Mouse (Mus musculus) megakaryocyte-erythroid progenitor cell, adult 5-6 weeks (primary cell): Measurements from ENCODE around the gene Zdhhc1. TPM values are rescaled to one million over a fixed set of nuclear protein-coding genes. Genes with fewer than 3 reads are reported as not detected.

Experiments used
- ATAC-seq: replicated peaks from 2 replicates; pipeline ENCODE4 v1.8.0; 2016; ENCODE audit warnings: mild to moderate bottlenecking, inconsistent platforms; ENCODE audit not compliant: severe bottlenecking, poor library complexity, low FRiP score, low TSS enrichment
- total RNA-seq, 2 experiments: library from RNA; stranded (forward) in 1 of 2; stranded (reverse) in 1 of 2; fragments of 200-1000, 215-1000 nt in 1 of 2; fragments of >200 nt in 1 of 2; fragmentation: Nextera tagmentation in 1 of 2; gene quantifications; 2 replicates each; pipeline ENCODE4 v1.2.3; 2014 to 2017

Gene Zdhhc1
- total RNA-seq, 2 experiments from 2014 or later: 3.8 to 12.8 TPM

DNA sequence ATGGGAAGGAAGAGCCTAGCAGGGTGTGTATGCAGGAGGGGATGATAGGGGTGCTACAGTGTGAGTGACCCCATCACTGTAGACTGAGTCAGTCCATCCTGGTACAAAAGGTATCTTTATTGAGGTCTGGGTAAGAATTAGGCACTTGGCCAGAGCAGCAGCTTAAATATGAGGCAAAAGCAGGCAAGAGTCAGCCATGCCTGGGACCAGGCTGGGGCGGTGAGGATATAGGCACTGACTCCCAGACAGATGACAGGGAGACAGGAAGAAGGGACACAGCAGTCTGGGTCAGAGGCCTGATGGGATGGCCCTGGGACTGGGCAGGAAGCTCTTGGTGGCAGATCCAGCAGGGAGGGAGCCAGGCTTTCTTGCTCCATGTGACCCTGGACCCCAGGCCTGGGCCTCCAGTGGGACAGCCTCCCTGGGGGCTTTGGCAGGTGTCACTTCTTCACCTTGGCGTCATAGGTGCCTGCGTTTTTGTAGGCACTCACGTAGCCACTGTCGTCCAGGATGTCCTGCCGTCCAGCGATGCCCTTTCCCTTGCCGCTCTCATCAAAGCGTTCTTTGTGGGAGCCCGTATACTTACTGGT is 29.2 kb downstream of the Zdhhc1 start:
- ATAC-seq: no peak

DNA sequence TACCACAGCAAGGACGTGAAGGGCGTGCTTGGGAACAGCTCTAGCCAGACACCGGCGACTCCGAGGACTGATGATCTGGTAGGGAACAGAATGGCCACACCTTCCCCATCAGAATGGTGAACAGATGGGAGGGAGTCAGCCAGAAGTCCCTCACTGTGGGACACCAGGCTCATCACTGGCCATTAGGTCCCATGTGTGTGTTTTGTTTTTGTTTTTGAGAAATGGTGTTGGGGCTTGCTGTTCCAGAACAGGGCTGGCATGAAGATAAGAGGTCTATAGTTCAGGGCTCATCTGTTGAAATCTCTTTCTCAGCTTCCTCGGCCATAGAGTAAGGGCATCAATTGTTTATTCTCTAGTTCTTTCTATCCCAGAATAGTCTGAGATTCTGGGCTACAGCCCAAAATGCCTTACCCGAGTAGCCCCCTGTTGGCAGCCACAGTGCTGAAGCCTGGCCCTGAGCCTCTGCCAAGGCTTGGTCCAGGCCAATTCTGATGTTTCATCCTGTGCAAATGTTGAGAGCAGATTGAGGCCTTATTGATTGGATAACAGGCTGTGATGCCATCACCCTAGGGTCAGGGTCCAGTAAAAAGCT is 29.9 kb downstream of the Zdhhc1 start:
- ATAC-seq: no peak

DNA sequence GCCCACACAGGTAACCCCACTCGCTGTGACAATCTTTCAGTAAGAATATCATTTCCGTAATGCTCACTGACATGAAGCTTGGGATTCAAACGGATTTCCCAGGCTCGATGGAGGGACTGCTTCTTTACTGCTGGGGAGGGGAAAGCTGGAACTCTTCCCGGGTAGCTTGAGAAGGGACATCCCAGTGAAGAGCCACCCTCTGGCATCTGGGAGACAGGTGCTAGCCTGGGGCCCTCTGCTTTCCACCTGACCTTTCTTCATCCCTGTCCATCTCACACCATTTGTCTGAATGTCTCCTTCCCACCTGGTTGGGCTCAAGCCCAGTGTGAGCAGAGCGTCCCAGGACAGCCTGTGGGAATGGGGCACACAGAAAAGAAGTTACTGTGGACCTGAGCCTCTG is 30.5 kb downstream of the Zdhhc1 start:
- no peak for ATAC-seq

DNA sequence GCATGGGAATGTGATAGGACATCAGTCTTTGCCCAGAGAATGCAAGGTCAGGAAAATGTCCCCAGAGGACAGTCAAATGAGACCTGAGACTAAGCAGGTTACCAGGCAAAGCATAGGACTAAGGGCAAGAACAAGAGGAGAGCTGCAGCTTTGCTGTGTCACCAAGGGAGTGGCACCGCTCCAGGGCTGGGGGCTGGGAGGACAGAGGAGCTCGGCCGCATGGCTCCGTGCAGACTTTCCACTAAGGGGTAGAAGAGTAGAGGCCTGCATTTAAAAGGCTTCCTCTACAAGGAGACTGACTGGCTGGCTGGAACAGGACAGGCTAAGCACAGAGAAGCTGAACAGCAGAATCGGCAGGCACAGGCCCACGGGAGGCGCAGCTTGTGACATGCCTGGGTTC is 32.1 kb downstream of the Zdhhc1 start:
- ATAC-seq: peak; percentile 51; the same call in 1 of the 2 replicates

DNA sequence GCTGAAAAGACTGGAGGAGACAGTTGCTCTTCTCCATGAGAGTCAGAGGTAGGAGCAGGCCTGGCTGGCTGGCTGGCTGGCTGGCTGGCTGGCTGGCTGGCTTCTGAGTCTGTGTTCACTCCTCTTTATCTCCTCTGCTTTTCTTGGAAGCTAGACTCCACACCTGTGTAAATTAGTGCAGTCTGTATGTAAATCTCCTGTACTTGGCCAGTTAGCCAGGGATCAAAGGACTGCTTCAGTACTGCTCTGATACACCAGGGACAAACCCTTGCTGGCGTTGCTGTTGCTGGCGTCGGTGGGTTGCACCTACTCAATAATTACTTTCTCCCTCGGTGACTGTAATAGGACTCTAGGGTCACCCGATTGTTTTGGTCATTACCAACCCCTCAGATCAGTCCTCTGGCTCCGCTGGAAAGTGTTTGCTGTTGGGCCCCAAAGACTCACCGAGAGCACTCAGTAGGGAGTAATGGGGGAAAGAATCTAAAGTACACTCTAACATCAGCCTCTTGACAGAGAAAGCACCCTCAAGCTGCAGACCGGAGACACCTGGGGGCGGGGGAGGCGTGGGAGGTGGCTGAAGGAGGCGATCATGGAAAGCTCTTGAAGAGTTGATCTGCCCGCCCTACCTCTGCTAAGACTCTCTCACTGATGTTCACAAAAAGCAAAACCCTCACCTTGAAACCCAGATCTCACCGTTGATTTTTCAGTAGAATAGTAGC is 35.5 kb downstream of the Zdhhc1 start:
- no peak for ATAC-seq

DNA sequence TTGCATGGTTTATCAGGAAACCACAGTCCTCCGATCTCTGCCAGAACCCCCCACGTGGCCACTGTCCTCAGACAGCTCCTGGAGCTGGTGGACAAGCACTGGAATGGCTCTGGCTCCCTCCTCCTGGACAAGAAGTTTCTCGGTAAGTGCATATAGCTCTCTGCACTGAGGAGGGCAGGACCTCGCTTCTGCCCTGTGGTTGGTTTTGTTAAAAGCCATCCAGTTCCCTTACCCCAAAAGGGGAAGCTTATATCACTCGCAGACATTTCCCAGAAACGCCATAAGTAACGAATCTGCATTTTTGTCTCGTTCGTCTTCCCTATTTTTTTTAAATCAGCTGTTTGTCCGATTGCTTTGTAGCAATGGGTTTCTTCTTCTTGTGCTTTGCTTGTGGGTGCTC is 41.5 kb downstream of the Zdhhc1 start:
- peak; percentile 53 for ATAC-seq

DNA sequence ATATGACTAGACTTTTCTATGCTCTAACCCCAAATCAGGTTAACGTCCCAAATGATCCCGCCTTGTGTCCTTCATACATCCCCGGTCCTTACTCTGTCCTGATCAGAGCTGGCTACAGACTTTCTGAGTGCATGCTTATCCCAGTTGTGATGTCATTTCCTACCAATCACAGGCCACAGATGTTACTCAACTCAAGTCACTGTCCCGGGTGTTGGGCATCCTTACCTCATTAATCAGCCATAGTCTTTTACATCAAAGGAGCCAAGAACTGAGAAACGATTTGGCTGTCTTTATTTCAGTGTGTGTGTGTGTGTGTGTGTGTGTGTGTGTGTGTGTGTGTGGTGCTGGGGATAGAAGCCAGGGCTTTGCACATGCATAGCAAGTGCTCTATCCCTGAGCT is 42.6 kb downstream of the Zdhhc1 start:
- 0 out of 2 replicates have a peak, but pooled peaks have one; percentile 45 for ATAC-seq

DNA sequence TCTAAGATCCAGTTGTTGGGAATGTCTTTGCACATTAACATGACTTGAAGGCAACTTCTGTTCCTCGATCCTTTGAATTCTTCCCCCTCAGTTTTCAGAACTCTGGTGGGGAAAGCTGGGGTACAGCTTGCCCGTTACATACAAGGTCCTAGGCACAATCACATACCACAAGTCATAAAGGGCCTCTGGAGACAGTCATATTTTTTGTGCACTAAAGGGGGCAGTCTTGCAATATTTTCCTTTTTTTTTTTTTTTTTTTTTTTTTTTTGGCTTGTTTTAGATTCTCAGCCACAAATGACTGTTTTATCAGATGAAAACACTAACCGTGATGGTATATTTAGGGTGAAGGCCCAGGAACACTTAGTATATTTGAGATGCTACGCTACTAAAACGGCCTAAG is 43.4 kb downstream of the Zdhhc1 start:
- peak; percentile 47; the same call in 1 of the 2 replicates for ATAC-seq

DNA sequence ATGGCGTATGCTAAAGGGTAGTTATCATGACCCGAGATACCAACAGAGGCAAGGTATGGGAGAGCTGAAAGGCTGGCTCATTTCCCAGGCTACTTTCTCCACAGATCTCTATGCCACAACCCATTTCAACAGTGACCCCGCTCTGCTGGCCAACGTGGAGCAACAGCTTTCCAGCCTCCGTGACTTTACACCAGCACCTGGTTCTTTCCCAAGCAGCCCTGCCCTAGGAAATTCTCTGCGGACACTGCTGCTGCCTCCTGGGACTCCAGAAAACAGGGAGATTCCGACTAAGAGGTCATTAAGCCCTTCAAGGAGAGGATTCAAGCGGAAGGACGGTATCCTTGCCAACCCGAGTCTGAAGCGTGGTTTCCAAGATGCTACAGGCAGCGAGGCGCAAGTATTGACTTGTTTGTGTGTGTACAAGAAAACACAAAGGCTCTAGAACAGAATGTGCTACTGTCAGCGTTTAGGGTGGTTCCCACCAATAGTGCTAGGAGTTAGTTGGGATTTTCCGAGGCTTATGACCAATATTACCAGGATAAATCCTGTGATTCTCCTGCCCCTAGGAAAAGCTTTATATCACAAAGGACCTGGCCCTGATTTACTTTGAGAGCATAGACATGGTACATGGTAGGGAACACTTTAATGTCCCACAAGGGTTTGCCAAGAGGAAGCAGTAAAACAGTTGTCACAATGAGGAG is 44.6 kb downstream of the Zdhhc1 start:
- no peak for ATAC-seq

DNA sequence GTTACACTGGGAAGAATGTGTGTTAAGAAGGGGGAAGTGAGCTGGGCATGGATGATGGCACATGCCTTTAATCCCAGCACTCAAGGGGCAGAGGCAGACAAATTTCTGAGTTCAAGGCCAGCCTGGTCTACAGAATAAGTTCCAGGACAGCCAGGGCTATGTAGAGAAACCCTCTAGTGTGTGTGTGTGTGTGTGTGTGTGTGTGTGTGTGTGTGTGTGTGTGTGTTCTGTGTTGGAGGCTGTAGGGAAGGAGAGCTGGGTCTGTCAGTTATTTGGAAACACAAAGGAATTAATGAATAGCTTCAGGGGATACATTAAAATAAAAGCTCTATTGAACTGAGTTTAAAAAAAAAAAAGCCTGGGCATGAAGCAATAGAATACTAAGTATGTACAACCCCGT is 45.7 kb downstream of the Zdhhc1 start:
- ATAC-seq: no peak

DNA sequence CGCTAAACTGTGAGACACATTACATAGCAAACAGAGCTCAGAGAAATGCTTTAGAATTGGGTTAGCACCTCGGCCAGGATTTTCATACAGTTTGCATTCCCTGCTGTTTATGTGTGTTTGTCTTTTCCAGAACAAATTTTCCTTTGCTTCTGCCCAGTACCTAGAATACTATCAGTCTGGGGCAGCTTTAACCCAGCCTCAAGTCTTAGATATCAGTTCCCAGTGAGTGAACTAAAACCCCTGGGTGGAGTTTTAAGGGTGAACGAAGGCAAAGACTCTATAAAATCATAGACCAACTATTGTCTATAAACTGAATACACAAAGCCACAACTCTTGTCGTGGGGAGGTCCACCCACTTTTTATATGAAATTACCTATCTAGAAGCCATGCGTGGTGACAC is 48.1 kb downstream of the Zdhhc1 start:
- peak; percentile 63 for ATAC-seq

DNA sequence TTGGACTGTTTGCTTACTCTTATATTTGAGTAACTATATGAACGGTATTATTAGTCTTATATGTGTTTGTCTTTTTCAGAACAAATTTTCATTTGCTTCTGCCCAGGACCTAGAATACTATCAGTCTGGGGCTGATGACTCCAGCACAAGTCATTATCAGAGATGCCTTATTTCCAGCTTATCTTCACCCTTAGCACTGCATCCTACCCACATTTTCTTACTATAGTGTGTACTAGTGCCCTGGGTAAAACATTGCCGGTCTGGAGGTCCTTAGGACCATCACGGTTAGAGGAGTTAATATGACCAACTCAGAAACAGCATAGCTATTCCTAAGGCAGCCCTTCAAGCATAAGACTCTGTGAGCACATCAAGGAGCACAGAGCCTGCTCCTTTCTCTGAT is 48.5 kb downstream of the Zdhhc1 start:
- peak; percentile 72 for ATAC-seq

DNA sequence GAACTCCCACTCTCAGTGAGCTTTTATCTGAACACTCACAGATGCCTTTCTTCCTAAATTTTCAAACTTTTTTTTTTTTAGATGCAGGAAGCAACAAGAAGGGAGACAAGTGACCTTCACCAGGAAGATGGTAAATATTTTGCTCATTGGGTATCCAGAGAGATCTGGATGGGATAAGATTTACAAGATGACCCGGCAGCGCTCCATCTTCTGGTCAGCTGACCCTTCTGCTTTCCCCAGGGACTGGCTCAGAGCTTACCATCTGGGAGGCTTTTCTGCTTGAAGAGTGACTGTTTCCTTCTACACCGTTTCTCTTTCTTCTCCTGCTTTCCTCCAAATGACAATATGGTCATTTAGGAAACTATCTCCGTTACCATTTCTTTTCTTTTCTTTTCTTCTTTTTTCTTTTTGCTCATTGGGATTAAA is 50.6 kb downstream of the Zdhhc1 start:
- ATAC-seq: no peak

DNA sequence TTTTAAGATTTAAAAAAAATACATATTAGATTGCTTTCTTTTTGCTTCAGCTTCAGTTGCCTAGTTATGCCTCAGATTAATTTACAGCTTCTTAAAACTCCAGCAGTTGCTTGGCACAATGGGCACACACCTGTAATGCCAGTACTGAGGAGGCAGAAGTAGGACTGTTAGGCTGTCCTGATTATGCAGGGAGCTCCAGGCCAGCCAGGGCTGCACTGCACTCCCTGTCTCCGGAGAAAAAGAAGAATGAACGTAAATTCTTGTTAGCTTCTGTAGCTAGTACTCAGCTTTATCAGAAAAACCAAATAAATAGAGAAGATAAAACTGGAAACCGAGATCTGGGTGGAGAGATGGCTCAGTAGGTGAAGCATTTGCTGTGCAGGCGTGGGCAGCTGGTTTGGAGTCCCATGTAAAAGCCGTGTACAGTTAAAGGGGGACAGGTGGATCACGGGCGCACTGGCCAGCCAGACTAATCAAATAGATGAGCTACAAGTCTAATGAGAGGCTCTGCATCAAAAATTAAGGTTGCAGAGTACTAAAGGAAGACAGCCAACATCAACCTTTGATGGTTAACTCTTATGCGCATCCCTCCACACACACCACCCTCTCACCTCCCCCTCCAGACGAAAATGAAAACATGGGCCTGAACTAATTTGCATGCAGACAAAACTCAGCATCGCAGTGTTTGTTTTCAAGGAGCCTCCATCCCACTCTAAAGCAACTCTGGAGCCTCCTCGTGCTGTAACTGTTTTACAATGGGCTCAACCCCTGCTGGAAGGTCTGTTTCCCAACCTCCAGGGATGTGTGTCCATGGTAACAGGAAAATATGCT is 51.2 kb downstream of the Zdhhc1 start:
- ATAC-seq: no peak

DNA sequence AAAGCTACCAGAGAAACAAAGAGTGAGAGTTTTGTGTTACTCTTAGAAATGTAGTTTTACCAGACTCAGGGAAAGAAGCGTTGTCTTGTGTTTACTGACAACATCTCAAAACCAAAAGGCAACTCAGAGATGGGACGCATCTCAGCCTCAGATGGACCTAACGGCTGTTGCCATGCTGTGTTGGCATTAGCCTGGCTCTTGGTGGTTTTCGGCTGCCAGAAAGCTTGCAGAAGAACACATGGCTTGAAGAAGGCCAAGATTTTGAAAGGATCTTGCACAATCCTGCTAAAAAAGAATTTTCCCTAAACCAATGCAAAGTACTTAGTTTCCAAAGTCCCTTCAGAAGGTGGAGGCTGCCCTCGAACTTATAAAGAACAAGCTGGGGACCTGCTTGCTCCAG is 54.0 kb downstream of the Zdhhc1 start:
- ATAC-seq: no peak

DNA sequence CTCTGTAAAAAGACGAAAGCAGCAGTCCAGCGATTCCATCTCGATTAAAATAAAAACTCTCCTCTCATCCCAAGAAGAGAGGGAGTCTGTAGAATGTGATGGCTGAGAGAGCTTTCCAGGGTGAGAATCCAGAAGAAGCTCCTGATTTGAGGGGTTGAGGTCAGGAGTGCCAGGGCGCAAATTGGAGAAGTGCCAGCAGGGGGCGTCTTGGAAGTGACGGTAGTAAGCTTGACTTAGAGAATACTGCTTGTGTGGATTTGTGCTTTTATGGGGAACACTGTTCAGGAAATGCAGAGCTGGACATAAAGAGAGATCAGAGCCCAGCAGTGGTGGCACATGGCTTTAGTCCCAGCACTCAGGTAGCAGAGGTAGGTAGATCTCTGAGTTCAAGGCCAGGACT is 55.3 kb downstream of the Zdhhc1 start:
- no peak for ATAC-seq

DNA sequence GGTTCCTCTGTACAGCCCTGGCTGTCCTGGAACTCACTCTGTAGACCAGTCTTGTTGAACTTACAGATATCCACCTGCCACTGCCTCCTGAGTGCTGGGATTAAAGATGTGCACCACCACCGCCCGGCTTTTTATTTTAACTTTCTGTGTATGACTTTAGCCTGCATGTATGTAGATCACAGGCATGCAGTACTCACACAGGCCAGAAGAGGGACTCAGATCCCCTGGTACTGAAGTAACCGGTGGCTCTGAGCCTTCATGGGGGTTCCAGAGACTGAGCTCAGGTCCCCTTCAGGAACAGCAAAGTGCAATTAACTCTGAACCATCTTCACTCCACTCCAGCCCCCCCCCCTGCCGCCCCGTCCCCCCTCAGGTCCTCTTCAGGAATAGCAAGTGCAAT is 57.8 kb downstream of the Zdhhc1 start:
- ATAC-seq: peak; percentile 84

DNA sequence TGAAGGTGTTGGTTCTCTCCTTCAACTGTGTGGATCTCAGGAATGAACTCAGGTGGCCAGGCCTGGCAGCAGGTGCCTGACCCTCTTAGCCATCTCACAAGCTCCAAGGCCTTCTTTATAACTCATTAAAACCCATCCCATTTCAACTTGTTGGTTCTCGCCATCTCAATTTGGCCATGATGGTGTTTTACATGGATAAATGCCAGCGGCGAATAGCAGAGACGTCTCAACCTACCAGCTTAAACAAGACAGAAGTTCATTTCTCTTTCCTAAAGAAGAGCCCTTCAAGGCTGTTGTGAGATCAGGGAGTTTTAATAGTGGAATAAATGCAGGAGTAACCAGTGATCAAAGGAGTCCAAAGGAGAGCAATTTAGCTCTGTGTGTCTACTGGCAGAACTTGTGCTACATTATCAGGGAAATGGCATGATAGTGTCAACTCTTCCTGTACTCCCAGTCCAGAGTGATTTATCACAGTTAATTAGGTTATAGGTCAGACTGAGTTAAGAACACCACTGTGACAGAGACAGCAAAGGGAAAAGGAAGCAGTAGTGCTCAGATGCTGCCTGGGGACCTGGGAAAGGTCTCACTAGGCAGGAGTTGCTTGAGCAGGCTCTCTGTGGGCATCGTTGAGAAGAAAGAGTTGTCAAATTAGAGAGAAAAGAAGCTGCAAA is 59.5 kb downstream of the Zdhhc1 start:
- ATAC-seq: no peak

DNA sequence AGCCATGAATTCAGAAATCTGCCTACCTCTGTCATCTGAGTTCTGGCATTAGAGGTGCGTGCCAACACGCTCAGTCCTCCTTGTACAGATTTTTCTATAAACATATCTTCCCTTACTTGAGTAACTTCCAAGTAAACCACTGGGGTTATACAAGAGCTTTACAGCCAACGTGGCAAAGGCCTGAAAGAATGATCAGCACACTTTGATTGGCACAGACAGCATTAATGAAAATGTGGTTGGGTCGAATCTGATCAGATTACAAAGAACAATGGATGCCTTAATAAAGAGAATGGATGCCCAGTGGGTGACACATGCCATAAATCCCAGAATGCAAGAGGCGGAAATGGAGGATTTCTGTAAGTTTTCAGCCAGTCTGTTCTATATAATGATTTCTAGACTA is 60.5 kb downstream of the Zdhhc1 start:
- no peak for ATAC-seq
